Mouse (Mus musculus) gastrocnemius, adult 2 months (tissue): Measurements from ENCODE around the gene Mfge8. TPM values are rescaled to one million over a fixed set of nuclear protein-coding genes. Genes with fewer than 3 reads are reported as not detected.
A peak's percentile ranks its signal among the peaks of the same experiment; 100 is the strongest.

Source experiments
- DNase-seq: peaks from one replicate; pipeline ENCODE4 v3.0.0; 2022
- H3K27ac ChIP-seq: fragments of 200-600 bp; 2 replicates; pipeline ENCODE4 v1.8.1; 2022; ENCODE audit warnings: mild to moderate bottlenecking
- H3K4me3 ChIP-seq: fragments of 200-600 bp; 2 replicates; pipeline ENCODE4 v1.8.1; 2022; ENCODE audit warnings: mild to moderate bottlenecking, moderate library complexity
- CTCF ChIP-seq: fragments of 200-600 bp; IDR thresholded peaks from 2 replicates; pipeline ENCODE4 v1.8.1; 2022; ENCODE audit warnings: antibody characterized with exemption, mild to moderate bottlenecking, moderate library complexity
- intact Hi-C: fragments of 180-260 bp; cut with DNase I; formaldehyde crosslinking; loops from one replicate; pipeline ENCODE4 v1.15.1; 2025
- long read RNA-seq, 2 experiments: library from polyadenylated mRNA; stranded (forward); transcript quantifications; one replicate each; pipeline ENCODE4 v2.0.0; 2021
- total RNA-seq, 2 experiments: library from RNA; stranded (reverse); gene quantifications; 2 replicates each; pipeline ENCODE4 v1.2.3; 2021

Gene Mfge8
- 10 to 100 TPM; 39.1 to 53.6 TPM for total RNA-seq
- long read RNA-seq, experiment 1, transcript Mfge8-202 (9 exons, 2,008 nt), result major isoform, 74 of 91 reads
- long read RNA-seq, experiment 1, transcript Mfge8-201 (10 exons, 2,125 nt), result minor isoform, 8 of 91 reads
- long read RNA-seq, experiment 1, partial matches to known transcripts, result 4 of 91 reads
- long read RNA-seq, experiment 1, other reads (novel, unspliced or antisense), result 2 of 91 reads
- long read RNA-seq, experiment 2, transcript Mfge8-202 (9 exons, 2,008 nt), result major isoform, 53 of 61 reads
- long read RNA-seq, experiment 2, partial matches to known transcripts, result 1 of 61 reads
- long read RNA-seq, experiment 2, other reads (novel, unspliced or antisense), result 3 of 61 reads

GRCm38 (mm10) chr7:79148711-79149266 lies at the start of gene Mfge8:
Gene Mfge8 (minus strand): TSS chr7:79149060.
- DNase-seq, result peak; percentile 96
- TF ChIP-seq CTCF, result no peak; the same call in 1 of the 2 replicates
- intact Hi-C loops, result loop anchor here (5.0 to 10.0 kb wide), 2 partner anchors 54 to 316 kb away; partner anchors contain the start of gene Polg
- Histone ChIP-seq H3K4me3 (peak within 1 kb of the TSS; percentile 97), H3K27ac (peak within 1 kb of the TSS; percentile 98)

DNA sequence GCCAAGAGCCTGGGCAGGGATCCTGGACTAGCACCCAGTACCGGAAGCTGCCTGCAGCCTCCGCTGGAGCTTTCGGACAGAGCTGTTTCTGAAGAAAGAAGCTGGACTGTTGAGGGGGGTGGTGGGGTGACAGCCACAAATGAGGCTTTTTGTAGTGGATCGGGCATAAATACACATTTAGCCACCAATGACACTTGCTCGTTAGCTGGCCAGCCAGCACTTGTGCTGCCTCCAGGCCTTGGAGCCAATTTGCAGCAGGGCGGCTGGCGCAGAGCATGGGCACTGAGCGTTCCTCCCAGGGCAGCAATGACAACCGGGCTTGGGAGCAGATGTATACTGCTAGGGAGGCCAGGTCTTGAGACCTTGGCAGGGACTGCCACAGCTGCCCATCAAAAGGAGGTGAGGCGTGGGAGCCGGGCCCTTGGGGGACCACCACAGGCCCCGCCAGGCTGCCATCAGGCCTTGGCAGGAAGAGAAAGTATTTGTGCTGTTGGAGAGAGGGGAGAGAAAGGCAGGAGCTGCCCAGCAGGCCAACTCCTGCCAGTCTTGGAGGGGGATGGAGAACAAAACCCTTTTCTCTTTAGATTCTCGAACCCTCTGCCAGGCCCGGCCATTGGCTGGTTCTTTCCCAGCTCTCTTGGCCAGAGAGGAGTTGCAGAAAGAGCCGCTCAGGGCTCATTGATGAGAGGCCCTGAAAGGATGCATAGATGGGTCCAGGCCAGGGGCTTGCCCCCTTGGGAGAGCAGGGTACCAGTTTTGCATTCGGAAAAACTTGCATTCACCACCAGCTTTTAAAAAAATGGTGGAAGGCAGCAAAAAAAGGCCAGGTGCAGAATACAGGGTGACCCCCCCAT lies 45.9 kb upstream of the Mfge8 start:
- Histone ChIP-seq H3K4me3 (peak overlapping the region; percentile 28), H3K27ac (peak overlapping the region; percentile 43; the same call in 1 of the 2 replicates)
- no peak for TF ChIP-seq CTCF
- peak; percentile 31 for DNase-seq
- intact Hi-C loops, result no loop called here

DNA sequence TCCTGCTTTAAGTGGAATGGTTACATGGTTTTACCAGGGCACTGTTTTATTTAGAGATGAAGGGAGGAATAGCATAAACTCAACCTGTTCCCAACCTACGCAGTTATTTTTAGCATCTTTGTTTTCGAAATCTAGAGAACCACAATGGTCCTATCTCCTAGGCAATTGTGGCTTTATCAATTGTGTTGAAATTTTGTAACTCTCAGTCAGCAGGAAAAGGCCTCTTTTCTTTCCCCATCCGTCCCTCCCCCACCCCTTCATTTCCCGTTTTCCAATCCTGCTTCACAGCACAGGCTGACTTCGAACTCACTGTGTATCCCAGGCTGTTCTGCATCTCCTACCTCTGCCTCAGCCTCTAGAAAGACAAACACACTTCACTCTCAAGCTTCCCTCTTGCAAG lies 45.1 kb upstream of the Mfge8 start:
- no peak overlapping the region for H3K4me3 ChIP-seq
- DNase-seq, result no peak
- intact Hi-C loops, result no loop called here

GRCm38 (mm10) chr7:79191501-79191900 lies 42.6 kb upstream of the Mfge8 start:
- Histone ChIP-seq H3K4me3 (no peak overlapping the region), H3K27ac (no peak overlapping the region)
- DNase-seq, result no peak
- intact Hi-C loops, result no loop called here
- no peak for TF ChIP-seq CTCF

More for the DNA sequence above, 45.1 kb upstream of the Mfge8 start:
- TF ChIP-seq CTCF, result no peak
- 0 out of 2 replicates have a peak overlapping the region, but pooled peaks have one; percentile 43 for H3K27ac ChIP-seq

- Histone ChIP-seq H3K4me3 (no peak overlapping the region), H3K27ac (no peak overlapping the region)
- intact Hi-C loops, result no loop called here
- DNase-seq, result no peak
- no peak for TF ChIP-seq CTCF
These were observed 41.7 kb upstream of the Mfge8 start for GRCm38 (mm10) chr7:79190592-79190991.

DNA sequence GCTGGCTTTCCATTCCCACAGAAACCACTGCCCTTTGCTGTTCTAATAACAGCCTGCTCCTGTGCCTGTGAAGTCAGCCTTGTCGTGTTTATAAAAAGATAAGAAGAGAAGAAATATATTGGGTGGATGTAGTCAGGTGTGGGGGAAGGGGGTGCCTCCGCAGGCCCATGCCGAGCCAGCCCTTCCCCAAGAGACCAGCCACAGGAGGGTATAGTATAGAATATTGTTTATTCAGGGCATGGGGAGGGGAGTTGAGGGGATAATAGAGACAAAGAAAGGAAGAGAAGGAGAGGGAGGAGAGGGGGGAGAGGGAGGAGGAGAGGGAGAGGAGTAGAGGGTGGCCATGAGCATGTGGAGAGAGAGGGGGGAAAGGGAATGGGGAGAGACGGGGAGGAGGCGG lies 40.4 kb upstream of the Mfge8 start:
- no peak for DNase-seq
- TF ChIP-seq CTCF, result no peak
- intact Hi-C loops, result no loop called here
- Histone ChIP-seq H3K4me3 (no peak overlapping the region), H3K27ac (no peak overlapping the region)

GRCm38 (mm10) chr7:79187591-79187990 lies 38.7 kb upstream of the Mfge8 start:
- DNase-seq, result no peak
- H3K27ac ChIP-seq, result no peak overlapping the region
- TF ChIP-seq CTCF, result no peak
- H3K4me3 ChIP-seq, result no peak overlapping the region
- intact Hi-C loops, result no loop called here

GRCm38 (mm10) chr7:79183417-79183816 lies 34.6 kb upstream of the Mfge8 start:
- DNase-seq, result no peak
- Histone ChIP-seq H3K4me3 (no peak overlapping the region), H3K27ac (no peak overlapping the region)
- intact Hi-C loops, result no loop called here
- no peak for TF ChIP-seq CTCF

DNA sequence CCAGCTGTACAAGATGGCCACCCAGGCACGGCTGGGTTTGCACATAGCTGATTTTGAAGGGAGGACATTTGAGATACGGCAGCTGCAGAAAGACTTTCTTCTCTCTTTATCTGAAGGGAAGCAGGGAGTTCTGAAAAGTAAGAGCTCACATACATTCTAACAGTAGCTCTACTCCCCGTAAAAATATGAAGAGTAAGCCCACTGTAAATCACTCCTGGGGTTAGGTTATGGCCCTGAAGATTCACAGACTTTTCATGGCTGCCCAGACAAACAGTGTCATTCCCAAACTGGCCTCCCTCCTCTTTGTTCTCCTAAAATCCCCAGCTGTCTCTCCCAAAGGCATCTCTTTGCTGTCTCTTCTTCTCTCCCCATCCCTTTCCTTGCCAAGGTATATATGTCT lies 24.9 kb upstream of the Mfge8 start:
- intact Hi-C loops, result no loop called here
- Histone ChIP-seq H3K27ac (no peak overlapping the region), H3K4me3 (no peak overlapping the region)
- DNase-seq, result no peak
- TF ChIP-seq CTCF, result no peak

DNA sequence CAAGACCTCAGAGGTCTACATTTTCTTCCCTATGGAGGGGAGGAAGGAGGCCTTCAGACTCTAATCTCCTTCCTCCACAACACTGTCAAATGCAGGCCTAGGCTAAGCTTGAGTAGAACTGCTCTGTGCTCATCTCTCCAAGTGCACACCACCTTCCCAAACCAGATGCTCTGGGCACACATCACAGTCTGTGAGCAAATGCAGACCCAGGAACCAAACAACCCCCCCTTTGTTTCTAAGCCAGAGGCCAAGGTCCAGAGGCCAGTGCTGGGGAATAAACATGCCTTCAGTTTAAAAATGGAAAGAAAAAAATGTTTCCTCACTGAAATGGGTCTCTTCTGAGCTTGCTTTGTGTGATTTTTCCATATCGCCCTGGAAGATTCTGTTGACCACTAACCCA lies 22.9 kb upstream of the Mfge8 start:
- TF ChIP-seq CTCF, result no peak
- DNase-seq, result no peak
- Histone ChIP-seq H3K4me3 (no peak overlapping the region), H3K27ac (no peak overlapping the region)
- intact Hi-C loops, result no loop called here

DNA sequence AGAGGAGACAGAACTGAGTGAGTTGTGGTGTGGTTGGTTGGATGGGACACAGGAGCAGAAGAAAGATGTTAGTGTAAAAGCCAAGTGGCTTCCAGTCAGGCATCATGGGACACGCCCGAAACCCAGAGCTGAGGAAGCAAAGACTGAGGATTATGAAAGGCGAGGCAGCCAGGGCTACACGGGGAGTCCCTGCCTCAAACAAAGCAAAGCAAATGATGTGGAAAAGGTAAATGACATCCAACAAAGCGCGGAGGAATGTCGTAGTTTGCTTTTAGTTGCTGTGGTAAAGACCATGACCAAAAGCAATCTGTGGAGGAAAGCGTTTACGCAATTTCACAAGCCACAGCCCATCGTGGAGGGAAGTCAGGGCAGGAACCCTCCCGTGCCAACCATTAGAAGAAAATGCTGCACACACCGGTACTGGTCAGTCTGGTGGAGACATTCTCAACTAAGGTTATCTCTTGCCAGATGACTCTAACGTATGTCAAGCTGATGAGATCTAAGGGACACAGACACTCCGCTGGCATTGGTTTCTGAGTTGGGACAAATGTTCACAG lies 18.2 kb upstream of the Mfge8 start:
- H3K4me3 ChIP-seq, result no peak overlapping the region
- TF ChIP-seq CTCF, result no peak
- intact Hi-C loops, result no loop called here

GRCm38 (mm10) chr7:79159406-79159805 lies 10.5 kb upstream of the Mfge8 start:
- intact Hi-C loops, result no loop called here
- H3K27ac ChIP-seq, result no peak overlapping the region
- DNase-seq, result no peak
- TF ChIP-seq CTCF, result no peak
- no peak overlapping the region for H3K4me3 ChIP-seq

More for the DNA sequence above, 18.2 kb upstream of the Mfge8 start:
- no peak for DNase-seq
- H3K27ac ChIP-seq, result no peak overlapping the region
